Mouse (Mus musculus): Measurements from ENCODE around the gene Gclm.

The Gclm gene

GRCm38 (mm10) chr3:122292300-122293222, 47.2 kb downstream of the Gclm start:
- peak; percentile 88 to 90 for DNase-seq (ENCODE audit: low spot score in 2 of 2)

GRCm38 (mm10) chr3:122293223-122293953, 48.0 kb downstream of the Gclm start:
- peak; percentile 9 to 21 for DNase-seq (ENCODE audit: low spot score in 2 of 2)

GRCm38 (mm10) chr3:122293954-122294850, 48.8 kb downstream of the Gclm start, which contains the start of gene Bcar3:
TSS of gene Bcar3 (plus strand) at chr3:122294136.
- peak; percentile 85 to 87 for DNase-seq (ENCODE audit: low spot score in 2 of 2)

- peak; percentile 49 to 52 for DNase-seq (ENCODE audit: low spot score in 2 of 2)
These were observed 50.2 kb downstream of the Gclm start for GRCm38 (mm10) chr3:122295511-122295910.

GRCm38 (mm10) chr3:122296979-122297378, 51.6 kb downstream of the Gclm start:
- DNase-seq (ENCODE audit: low spot score in 2 of 2), result no peak

- DNase-seq (ENCODE audit: low spot score in 2 of 2), result peak; percentile 19 to 25
These were observed 55.9 kb downstream of the Gclm start for GRCm38 (mm10) chr3:122300983-122301919.

- DNase-seq (ENCODE audit: low spot score in 2 of 2), result no peak
These were observed 59.2 kb downstream of the Gclm start for GRCm38 (mm10) chr3:122304560-122304959.

GRCm38 (mm10) chr3:122307894-122308671, 62.7 kb downstream of the Gclm start:
- no peak for DNase-seq (ENCODE audit: low spot score in 2 of 2)

GRCm38 (mm10) chr3:122308981-122309380, 63.6 kb downstream of the Gclm start:
- DNase-seq (ENCODE audit: low spot score in 2 of 2), result no peak

- DNase-seq (ENCODE audit: low spot score in 2 of 2), result peak; percentile 54 to 63
These were observed 66.7 kb downstream of the Gclm start for GRCm38 (mm10) chr3:122312078-122312477.

- no peak for DNase-seq (ENCODE audit: low spot score in 2 of 2)
These were observed 67.7 kb downstream of the Gclm start for GRCm38 (mm10) chr3:122312936-122313629.

- DNase-seq (ENCODE audit: low spot score in 2 of 2), result no peak
These were observed 68.6 kb downstream of the Gclm start for GRCm38 (mm10) chr3:122313936-122314335.

GRCm38 (mm10) chr3:122316621-122317020, 71.3 kb downstream of the Gclm start:
- no peak for DNase-seq (ENCODE audit: low spot score in 2 of 2)

- no peak for DNase-seq (ENCODE audit: low spot score in 2 of 2)
These were observed 72.0 kb downstream of the Gclm start for GRCm38 (mm10) chr3:122317339-122317738.
